34 mouse cellular contexts compared by ENCODE assay signal in the genomic region with DNA sequence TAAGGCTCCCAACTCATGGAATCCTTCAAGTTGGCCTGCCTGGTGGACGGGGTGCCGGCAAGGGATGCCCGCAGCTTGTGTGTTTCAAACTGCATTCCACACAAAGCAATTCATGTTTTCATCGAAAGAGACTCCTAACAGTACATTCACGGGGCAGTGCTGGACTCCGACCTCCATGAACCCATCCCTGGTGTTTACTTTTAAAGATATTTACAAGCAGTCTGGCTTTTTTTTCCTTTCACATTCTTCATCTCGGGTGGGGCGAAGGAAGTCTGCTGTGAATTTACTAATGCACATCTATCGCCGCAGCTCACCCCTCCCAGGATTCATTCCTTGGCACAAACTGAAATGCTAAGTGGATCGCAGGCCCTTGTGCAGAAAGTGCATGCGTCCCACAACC.
A peak's percentile ranks its signal among the peaks of the same experiment; 100 is the strongest.
DNase-seq lines count a peak whose midpoint lies in the region; ATAC-seq and TF ChIP-seq lines count a peak whose summit lies in the region.
"Had no signal": no experiment of that assay in that cellular context is flagged by ENCODE, and none has a peak within 500 bp of the region (broad histone marks: within the 10 kb centered on the region; RNA-seq: fewer than 3 reads in every experiment).

No protein-coding gene starts in this region.

- no peaks in the 10 kb centered on the region for H3K9me3 ChIP-seq in liver, embryonic 12.5 days (replicated peaks)
- no peaks in the 10 kb centered on the region for H3K9me3 ChIP-seq in lung, postnatal 0 days (ENCODE audit: low read length)
- H3K9me3 ChIP-seq in intestine, embryonic 16.5 days (ENCODE audit: control insufficient read depth, low read length), result no peaks in the 10 kb centered on the region
- no peaks in the 10 kb centered on the region for H3K9me3 ChIP-seq in stomach, postnatal 0 days (ENCODE audit: control insufficient read depth, low read length)
- no peaks in the 10 kb centered on the region for H3K9me3 ChIP-seq in forebrain, embryonic 12.5 days
- H3K9me3 ChIP-seq: embryonic facial prominence, embryonic 13.5 days; forebrain, embryonic 10.5 days; heart, embryonic 12.5 days; hindbrain, embryonic 15.5 days; limb, embryonic 12.5 days; liver, embryonic 13.5 days; neural tube, embryonic 12.5 days had no signal

- peak; percentile 88 for TF ChIP-seq EP300 in lung, postnatal 0 days (IDR thresholded peaks at IDR 0.05)
- TF ChIP-seq EP300 in stomach, postnatal 0 days (optimal IDR thresholded peaks at IDR 0.05), result no peak

- no peak overlapping the region for H3K9ac ChIP-seq in liver, adult 2 months (ENCODE audit: low read depth, low read length)
- no peak overlapping the region for H3K9ac ChIP-seq in liver, embryonic 12.5 days
- no peak overlapping the region for H3K9ac ChIP-seq in lung, postnatal 0 days (replicated peaks; ENCODE audit: low read depth)
- no peak overlapping the region for H3K9ac ChIP-seq in intestine, embryonic 16.5 days (ENCODE audit: low read depth, low read length)
- no peak overlapping the region for H3K9ac ChIP-seq in stomach, postnatal 0 days (ENCODE audit: low read length)
- no peak overlapping the region for H3K9ac ChIP-seq in forebrain, embryonic 12.5 days
- H3K9ac ChIP-seq: embryonic facial prominence, embryonic 13.5 days; heart, embryonic 12.5 days; hindbrain, embryonic 15.5 days; limb, embryonic 12.5 days; liver, embryonic 13.5 days; neural tube, embryonic 12.5 days had no signal

- no peak overlapping the region for H3K4me3 ChIP-seq in liver, adult 2 months (ENCODE audit: insufficient read depth, low read depth, low read length)
- H3K4me3 ChIP-seq in liver, embryonic 12.5 days, result no peak overlapping the region
- H3K4me3 ChIP-seq in lung, postnatal 0 days (ENCODE audit: low read depth, low read length), result no peak overlapping the region
- H3K4me3 ChIP-seq in intestine, embryonic 16.5 days (ENCODE audit: low read length), result no peak overlapping the region
- H3K4me3 ChIP-seq in stomach, postnatal 0 days (ENCODE audit: low read depth, low read length), result no peak overlapping the region
- H3K4me3 ChIP-seq in forebrain, embryonic 12.5 days (replicated peaks), result no peak overlapping the region
- H3K4me3 ChIP-seq: embryonic facial prominence, embryonic 13.5 days; forebrain, embryonic 10.5 days; gastrocnemius, adult 2 months; heart, embryonic 12.5 days; hindbrain, embryonic 15.5 days; left cerebral cortex, adult 2 months; limb, embryonic 12.5 days; liver, embryonic 13.5 days; myocyte; neural tube, embryonic 12.5 days had no signal

- H3K27me3 ChIP-seq in liver, adult 2 months (ENCODE audit: control insufficient read depth, insufficient read depth, low read length), result no peaks in the 10 kb centered on the region
- H3K27me3 ChIP-seq in liver, embryonic 12.5 days (replicated peaks), result peaks cover 21% of the 10 kb centered on the region
- no peaks in the 10 kb centered on the region for H3K27me3 ChIP-seq in lung, postnatal 0 days (replicated peaks; ENCODE audit: insufficient read depth, low read length)
- H3K27me3 ChIP-seq in intestine, embryonic 16.5 days (replicated peaks; ENCODE audit: control insufficient read depth, insufficient read depth, low read length), result no peaks in the 10 kb centered on the region
- H3K27me3 ChIP-seq in stomach, postnatal 0 days (ENCODE audit: control insufficient read depth, insufficient read depth, low read length), result no peaks in the 10 kb centered on the region
- no peaks in the 10 kb centered on the region for H3K27me3 ChIP-seq in forebrain, embryonic 12.5 days
- H3K27me3 ChIP-seq: embryonic facial prominence, embryonic 13.5 days; heart, embryonic 12.5 days; hindbrain, embryonic 15.5 days; limb, embryonic 12.5 days; neural tube, embryonic 12.5 days had no signal

- peaks cover 8% of the 10 kb centered on the region; the same call in 1 of the 2 replicates for H3K36me3 ChIP-seq in liver, adult 2 months (ENCODE audit: control insufficient read depth, insufficient read depth, low read length)
- peaks cover 6% of the 10 kb centered on the region for H3K36me3 ChIP-seq in liver, embryonic 12.5 days
- H3K36me3 ChIP-seq in lung, postnatal 0 days (ENCODE audit: insufficient read depth, low read length), result peaks cover 11% of the 10 kb centered on the region
- 0 out of 2 replicates have a peak, but pooled peaks cover 2% of the 10 kb centered on the region for H3K36me3 ChIP-seq in intestine, embryonic 16.5 days (ENCODE audit: control insufficient read depth, insufficient read depth, low read length)
- no peaks in the 10 kb centered on the region for H3K36me3 ChIP-seq in stomach, postnatal 0 days (ENCODE audit: control insufficient read depth, insufficient read depth, low read length)
- H3K36me3 ChIP-seq in forebrain, embryonic 12.5 days (replicated peaks), result no peaks in the 10 kb centered on the region; the same call in 1 of the 2 replicates
- H3K36me3 ChIP-seq: hindbrain, embryonic 15.5 days; neural tube, embryonic 12.5 days had no signal

- no peak for ATAC-seq in liver, embryonic 12.5 days
- peak; percentile 23 for ATAC-seq in lung, postnatal 0 days
- peak; percentile 21; the same call in 1 of the 2 replicates for ATAC-seq in intestine, embryonic 16.5 days
- ATAC-seq in stomach, postnatal 0 days (ENCODE audit: low FRiP score, low TSS enrichment), result peak; percentile 21; the same call in 1 of the 2 replicates
- ATAC-seq in forebrain, embryonic 12.5 days (ENCODE audit: low FRiP score), result no peak
- ATAC-seq: activated CD4-positive, CD25-positive, alpha-beta regulatory T cell, adult 4 months; forebrain, embryonic 16.5 days; inflammation-experienced regulatory T-cells, adult 6 months had no signal

- TF ChIP-seq POLR2A in liver, adult 2 months (IDR thresholded peaks at IDR 0.05; ENCODE audit: extremely low read depth, insufficient read depth, low read length), result no peak

- no peak for TF ChIP-seq CTCF in liver, adult 2 months (IDR thresholded peaks at IDR 0.05; ENCODE audit: low read depth, low read length)
- no peak for TF ChIP-seq CTCF in lung, postnatal 0 days (IDR thresholded peaks at IDR 0.05)
- no peak for TF ChIP-seq CTCF in stomach, postnatal 0 days (IDR thresholded peaks at IDR 0.05; ENCODE audit: low read depth)

- no peak overlapping the region for H3K4me2 ChIP-seq in liver, embryonic 12.5 days
- no peak overlapping the region for H3K4me2 ChIP-seq in lung, postnatal 0 days (replicated peaks; ENCODE audit: low read depth, low read length)
- H3K4me2 ChIP-seq in intestine, embryonic 16.5 days (ENCODE audit: low read depth, low read length), result 0 out of 2 replicates have a peak overlapping the region, but pooled peaks have one; percentile 0
- H3K4me2 ChIP-seq in stomach, postnatal 0 days (replicated peaks; ENCODE audit: low read depth), result no peak overlapping the region
- H3K4me2 ChIP-seq in forebrain, embryonic 12.5 days, result no peak overlapping the region
- H3K4me2 ChIP-seq: embryonic facial prominence, embryonic 13.5 days; heart, embryonic 12.5 days; hindbrain, embryonic 15.5 days; limb, embryonic 12.5 days; liver, embryonic 13.5 days; neural tube, embryonic 12.5 days had no signal

- 44% methylated on average over 12 of the region's 12 CpGs for WGBS in liver, adult 2 months
- WGBS in liver, embryonic 12.5 days (ENCODE audit: insufficient replicate concordance), result 64% methylated on average over 12 of the region's 12 CpGs
- 28% methylated on average over 12 of the region's 12 CpGs for WGBS in lung, postnatal 0 days
- 39% methylated on average over 12 of the region's 12 CpGs for WGBS in intestine, embryonic 16.5 days
- WGBS in stomach, postnatal 0 days, result 46% methylated on average over 12 of the region's 12 CpGs
- 95% methylated on average over 12 of the region's 12 CpGs for WGBS in forebrain, embryonic 12.5 days

- DNase-seq in liver, adult 2 months (ENCODE audit: extremely low read depth, low read depth, low spot score), result peak; percentile 30
- DNase-seq in lung, postnatal 0 days (ENCODE audit: low spot score), result peak; percentile 57
- no peak for DNase-seq in lung, postnatal 14 days
- DNase-seq in stomach, postnatal 0 days (ENCODE audit: low spot score), result peak; percentile 37
- DNase-seq: adrenal gland, adult 2 months; adrenal gland, postnatal 36 days; B cell, adult 2 months; cerebellum, adult 18-20 months; cerebellum, postnatal 10 days; gastrocnemius, adult 2 months; gastrocnemius, postnatal 36 days; heart, adult 18-20 months; heart, postnatal 4 days; kidney, adult 8-10 months; kidney, postnatal 14 days; liver, embryonic 13.5 days; right cerebral cortex, adult 18-20 months; right cerebral cortex, postnatal 4 days; thymus, adult 2 months; thymus, postnatal 36 days had no signal

- no peaks in the 10 kb centered on the region; the same call in 1 of the 2 replicates for H3K79me2 ChIP-seq in liver, adult 2 months (ENCODE audit: control insufficient read depth, insufficient read depth, low read length)

- no peak overlapping the region; the same call in 1 of the 2 replicates for H3K27ac ChIP-seq in liver, adult 2 months (replicated peaks; ENCODE audit: insufficient read depth, low read depth, low read length)
- H3K27ac ChIP-seq in liver, embryonic 12.5 days, result no peak overlapping the region
- peak overlapping the region; percentile 60 for H3K27ac ChIP-seq in lung, postnatal 0 days (ENCODE audit: low read length)
- H3K27ac ChIP-seq in intestine, embryonic 16.5 days (ENCODE audit: low read length), result peak overlapping the region; percentile 37; the same call in 1 of the 2 replicates
- H3K27ac ChIP-seq in stomach, postnatal 0 days (replicated peaks), result 0 out of 2 replicates have a peak overlapping the region, but pooled peaks have one; percentile 30
- H3K27ac ChIP-seq in forebrain, embryonic 12.5 days, result no peak overlapping the region
- H3K27ac ChIP-seq: embryonic facial prominence, embryonic 13.5 days; forebrain, embryonic 10.5 days; gastrocnemius, adult 2 months; hindbrain, embryonic 15.5 days; left cerebral cortex, adult 2 months; limb, embryonic 12.5 days; liver, embryonic 13.5 days; neural tube, embryonic 12.5 days had no signal

- H3K4me1 ChIP-seq in liver, adult 2 months (ENCODE audit: control insufficient read depth, insufficient read depth, low read length), result 0 out of 2 replicates have a peak, but pooled peaks cover 2% of the 10 kb centered on the region
- H3K4me1 ChIP-seq in liver, embryonic 12.5 days, result peaks cover 26% of the 10 kb centered on the region
- H3K4me1 ChIP-seq in lung, postnatal 0 days (ENCODE audit: insufficient read depth, low read depth, low read length), result peaks cover 25% of the 10 kb centered on the region
- H3K4me1 ChIP-seq in intestine, embryonic 16.5 days (ENCODE audit: control insufficient read depth, insufficient read depth, low read length), result peaks cover 43% of the 10 kb centered on the region
- H3K4me1 ChIP-seq in stomach, postnatal 0 days (replicated peaks; ENCODE audit: control insufficient read depth, insufficient read depth), result peaks cover 19% of the 10 kb centered on the region
- peaks cover 15% of the 10 kb centered on the region for H3K4me1 ChIP-seq in forebrain, embryonic 12.5 days

Comparison
In these comparisons a context has a peak if more than half of its experiments do, and no peak if none do; other contexts are left out.
1. H3K27ac ChIP-seq: peak in lung, postnatal 0 days (single experiment), intestine, embryonic 16.5 days (single experiment) and stomach, postnatal 0 days (single experiment); none in liver, adult 2 months (single experiment), liver, embryonic 12.5 days (single experiment) and forebrain, embryonic 12.5 days (single experiment).
2. ATAC-seq: peak in lung, postnatal 0 days (single experiment), intestine, embryonic 16.5 days (single experiment) and stomach, postnatal 0 days (single experiment); none in liver, embryonic 12.5 days (single experiment) and forebrain, embryonic 12.5 days (single experiment).